Mouse (Mus musculus) forebrain, embryonic 15.5 days (tissue): ENCODE data around the gene Ppara. TPM values are rescaled to one million over a fixed set of nuclear protein-coding genes. Genes with fewer than 3 reads are reported as not detected.

ENCODE experiments used
- ATAC-seq: fragments of 200-750 bp; cut with Nextera tagmentation; replicated peaks from 2 replicates; pipeline ENCODE4 v1.8.0; 2017; ENCODE audit warnings: mild to moderate bottlenecking, moderate TSS enrichment, moderate library complexity
- H3K27ac ChIP-seq: fragments of 300-500 bp; sonication (generic); replicated peaks from 2 replicates; pipeline ENCODE4 v1.5.1; 2015; ENCODE audit warnings: mild to moderate bottlenecking, inconsistent platforms
- H3K27me3 ChIP-seq: fragments of 300-500 bp; sonication (generic); 2 replicates; pipeline ENCODE4 v1.6.1; 2015; ENCODE audit warnings: inconsistent platforms
- H3K36me3 ChIP-seq: fragments of 300-500 bp; sonication (generic); 2 replicates; pipeline ENCODE4 v1.6.1; 2015; ENCODE audit warnings: mild to moderate bottlenecking, inconsistent platforms
- H3K4me1 ChIP-seq: fragments of 300-500 bp; sonication (generic); 2 replicates; pipeline ENCODE4 v1.6.1; 2015; ENCODE audit warnings: inconsistent platforms
- H3K4me2 ChIP-seq: fragments of 300-500 bp; sonication (generic); replicated peaks from 2 replicates; pipeline ENCODE4 v1.6.1; 2015; ENCODE audit warnings: mild to moderate bottlenecking, inconsistent platforms
- H3K4me3 ChIP-seq: fragments of 300-500 bp; sonication (generic); 2 replicates; pipeline ENCODE4 v1.5.1; 2015; ENCODE audit warnings: mild to moderate bottlenecking, inconsistent platforms
- H3K9ac ChIP-seq: fragments of 300-500 bp; sonication (generic); replicated peaks from 2 replicates; pipeline ENCODE4 v1.6.1; 2015; ENCODE audit warnings: mild to moderate bottlenecking, inconsistent platforms
- H3K9me3 ChIP-seq: fragments of 300-500 bp; sonication (generic); 2 replicates; pipeline ENCODE4 v1.6.1; 2016; ENCODE audit warnings: inconsistent platforms
- WGBS: fragments of 180-500 bp; shearing (Covaris S2); methylation state at CpG from one replicate; pipeline ENCODE4 v1.1.7; 2015; ENCODE audit warnings: mixed read lengths; 5-methylcytosine and 5-hydroxymethylcytosine counted together
- polyA plus RNA-seq: library from polyadenylated mRNA; unstranded; fragments of >200 nt; fragmentation: Nextera tagmentation; extraction: Ambion mirVana; gene quantifications from 2 replicates; pipeline ENCODE4 v1.2.1, GENCODE M21; 2015

The Ppara gene
- 1.4 and 1.5 TPM in 2 replicates for polyA plus RNA-seq

DNA sequence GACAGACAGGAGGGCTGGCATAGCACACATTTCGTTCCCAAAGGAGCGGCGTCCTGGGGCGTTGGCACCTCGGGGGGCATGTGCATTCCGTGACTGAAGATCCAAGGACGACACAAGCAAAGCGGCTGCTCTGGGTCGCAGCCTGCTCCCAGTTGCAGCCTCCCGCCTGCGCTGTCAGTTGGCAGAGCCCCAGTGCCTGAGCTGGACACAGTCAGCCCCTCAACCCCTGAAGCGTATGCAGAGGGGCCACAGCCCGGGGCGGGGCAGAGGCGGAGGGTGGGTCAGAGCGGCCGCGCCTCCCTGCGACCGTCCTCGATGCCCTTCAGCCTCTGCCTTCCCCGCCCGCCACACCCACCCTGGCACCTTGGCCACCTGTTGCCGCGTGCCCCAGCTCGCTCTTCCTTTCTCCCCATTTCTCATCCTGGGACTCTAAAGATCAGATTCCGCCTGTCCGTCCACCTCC, at the start of gene Ppara:
Ppara (plus strand) TSS at position 413 of the 463 bp plus-strand sequence.
- ATAC-seq = no peak
- H3K4me1 ChIP-seq = peaks cover 18% of the 10 kb centered on the region
- 4% methylated on average over 28 of the region's 28 CpGs for WGBS
- peak within 1 kb of the TSS; percentile 26 for H3K9ac ChIP-seq
- H3K9me3 ChIP-seq = no peaks in the 10 kb centered on the region
- peak within 1 kb of the TSS; percentile 85 for H3K4me2 ChIP-seq
- H3K27me3 ChIP-seq = peaks cover 60% of the 10 kb centered on the region
- H3K4me3 ChIP-seq = peak within 1 kb of the TSS; percentile 62
- no peak within 1 kb of the TSS for H3K27ac ChIP-seq
- H3K36me3 ChIP-seq = no peaks in the 10 kb centered on the region

GRCm38 (mm10) chr15:85686641-85687395, 48.0 kb upstream of the Ppara start:
- H3K4me3 ChIP-seq = no peak overlapping the region
- H3K9ac ChIP-seq = no peak overlapping the region; the same call in 1 of the 2 replicates
- no peak overlapping the region for H3K4me2 ChIP-seq
- H3K27ac ChIP-seq = peak overlapping the region; percentile 58
- H3K9me3 ChIP-seq = no peaks in the 10 kb centered on the region
- WGBS = 57% methylated on average over 11 of the region's 11 CpGs
- peaks cover 61% of the 10 kb centered on the region for H3K4me1 ChIP-seq
- peaks cover 54% of the 10 kb centered on the region for H3K36me3 ChIP-seq
- H3K27me3 ChIP-seq = no peaks in the 10 kb centered on the region
- ATAC-seq = peak; percentile 73

GRCm38 (mm10) chr15:85687630-85688410, 47.0 kb upstream of the Ppara start:
- ATAC-seq = no peak
- 73% methylated on average over 15 of the region's 15 CpGs for WGBS
- H3K9ac ChIP-seq = no peak overlapping the region
- H3K27me3 ChIP-seq = no peaks in the 10 kb centered on the region
- no peak overlapping the region for H3K4me2 ChIP-seq
- no peak overlapping the region for H3K4me3 ChIP-seq
- H3K9me3 ChIP-seq = no peaks in the 10 kb centered on the region
- H3K4me1 ChIP-seq = peaks cover 53% of the 10 kb centered on the region
- H3K36me3 ChIP-seq = peaks cover 61% of the 10 kb centered on the region
- peak overlapping the region; percentile 42 for H3K27ac ChIP-seq

DNA sequence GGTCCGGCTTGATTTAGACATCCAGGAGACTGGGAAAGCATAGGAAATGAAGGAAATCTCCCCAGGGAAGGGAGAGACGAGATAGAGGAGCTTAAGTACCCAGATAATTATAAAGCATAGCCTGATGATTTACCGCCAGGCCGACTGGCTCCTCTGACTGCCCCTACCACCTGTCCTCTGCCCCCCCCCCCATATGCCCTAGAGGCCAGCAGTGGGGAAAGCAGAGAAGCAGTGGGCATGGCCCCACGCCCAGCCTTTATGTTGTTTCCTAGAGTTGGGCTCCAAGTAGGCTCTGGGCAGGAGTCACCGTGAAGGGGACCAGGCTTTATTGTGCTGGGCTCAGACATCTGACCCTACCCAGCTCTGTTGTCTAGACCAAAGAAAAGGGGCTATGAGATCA, 46.0 kb upstream of the Ppara start:
- 0 out of 2 replicates have a peak overlapping the region, but pooled peaks have one; percentile 12 for H3K27ac ChIP-seq
- H3K9ac ChIP-seq = no peak overlapping the region
- no peaks in the 10 kb centered on the region for H3K27me3 ChIP-seq
- H3K9me3 ChIP-seq = no peaks in the 10 kb centered on the region
- H3K4me2 ChIP-seq = no peak overlapping the region
- H3K36me3 ChIP-seq = peaks cover 63% of the 10 kb centered on the region
- ATAC-seq = no peak
- H3K4me3 ChIP-seq = no peak overlapping the region
- 62% methylated on average over 6 of the region's 6 CpGs for WGBS
- H3K4me1 ChIP-seq = peaks cover 45% of the 10 kb centered on the region

GRCm38 (mm10) chr15:85689523-85689922, 45.3 kb upstream of the Ppara start:
- WGBS = 89% methylated on average over 6 of the region's 6 CpGs
- peaks cover 63% of the 10 kb centered on the region for H3K36me3 ChIP-seq
- H3K27me3 ChIP-seq = no peaks in the 10 kb centered on the region

GRCm38 (mm10) chr15:85690058-85690457, 44.7 kb upstream of the Ppara start:
- H3K4me2 ChIP-seq = no peak overlapping the region
- H3K9me3 ChIP-seq = no peaks in the 10 kb centered on the region
- ATAC-seq = no peak
- peaks cover 63% of the 10 kb centered on the region for H3K36me3 ChIP-seq
- no peaks in the 10 kb centered on the region for H3K27me3 ChIP-seq
- no peak overlapping the region for H3K4me3 ChIP-seq
- H3K27ac ChIP-seq = 0 out of 2 replicates have a peak overlapping the region, but pooled peaks have one; percentile 29
- no peak overlapping the region for H3K9ac ChIP-seq
- 75% methylated on average over 6 of the region's 6 CpGs for WGBS
- H3K4me1 ChIP-seq = peaks cover 41% of the 10 kb centered on the region

More at GRCm38 (mm10) chr15:85689523-85689922, 45.3 kb upstream of the Ppara start:
- ATAC-seq = no peak
- Histone ChIP-seq H3K4me2 (no peak overlapping the region), H3K4me1 (peaks cover 45% of the 10 kb centered on the region), H3K27ac (no peak overlapping the region), H3K9ac (no peak overlapping the region), H3K9me3 (no peaks in the 10 kb centered on the region), H3K4me3 (no peak overlapping the region)

- ATAC-seq = no peak
- H3K27ac ChIP-seq = no peak overlapping the region
- H3K4me3 ChIP-seq = no peak overlapping the region
- WGBS = 90% methylated on average over 5 of the region's 5 CpGs
- no peak overlapping the region for H3K4me2 ChIP-seq
- no peaks in the 10 kb centered on the region for H3K27me3 ChIP-seq
- peaks cover 66% of the 10 kb centered on the region for H3K36me3 ChIP-seq
- H3K9me3 ChIP-seq = no peaks in the 10 kb centered on the region
- peaks cover 34% of the 10 kb centered on the region for H3K4me1 ChIP-seq
- no peak overlapping the region for H3K9ac ChIP-seq
Measured at GRCm38 (mm10) chr15:85690875-85691274, 43.9 kb upstream of the Ppara start.

GRCm38 (mm10) chr15:85693115-85693514, 41.7 kb upstream of the Ppara start:
- Histone ChIP-seq H3K4me1 (peaks cover 11% of the 10 kb centered on the region), H3K27ac (no peak overlapping the region), H3K9me3 (no peaks in the 10 kb centered on the region), H3K9ac (no peak overlapping the region), H3K4me2 (no peak overlapping the region), H3K27me3 (no peaks in the 10 kb centered on the region), H3K36me3 (peaks cover 76% of the 10 kb centered on the region), H3K4me3 (no peak overlapping the region)
- no peak for ATAC-seq
- 94% methylated on average over 3 of the region's 3 CpGs for WGBS

- Histone ChIP-seq H3K9me3 (no peaks in the 10 kb centered on the region), H3K27ac (no peak overlapping the region), H3K4me2 (no peak overlapping the region), H3K36me3 (peaks cover 82% of the 10 kb centered on the region), H3K27me3 (no peaks in the 10 kb centered on the region), H3K9ac (no peak overlapping the region), H3K4me1 (peaks cover 7% of the 10 kb centered on the region), H3K4me3 (no peak overlapping the region)
- no peak for ATAC-seq
- WGBS = 80% methylated on average over 2 of the region's 2 CpGs
Measured at GRCm38 (mm10) chr15:85693819-85694218, 41.0 kb upstream of the Ppara start.

DNA sequence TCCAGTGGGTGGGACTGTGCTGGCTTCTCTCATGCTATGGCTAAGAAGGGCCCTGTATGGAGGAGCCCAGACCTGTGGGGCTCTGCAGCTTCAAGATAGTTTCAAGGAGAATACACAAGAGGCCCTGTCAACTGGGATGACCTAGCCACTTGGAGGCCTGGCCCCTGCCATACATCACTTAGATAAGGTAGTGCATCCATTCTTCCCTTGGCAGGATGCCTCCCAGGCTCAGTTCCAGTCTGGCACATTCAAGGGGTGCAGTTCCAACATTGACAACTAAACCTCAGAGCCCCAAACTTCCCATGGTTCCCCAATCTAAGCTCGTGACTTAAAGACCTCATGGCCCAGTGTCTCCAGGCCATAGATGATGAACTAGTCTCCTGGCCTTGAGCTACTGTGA, 40.4 kb upstream of the Ppara start:
- H3K9me3 ChIP-seq = no peaks in the 10 kb centered on the region
- H3K27me3 ChIP-seq = no peaks in the 10 kb centered on the region
- no peak overlapping the region for H3K27ac ChIP-seq
- no peak overlapping the region for H3K4me2 ChIP-seq
- H3K4me1 ChIP-seq = peaks cover 10% of the 10 kb centered on the region
- H3K4me3 ChIP-seq = no peak overlapping the region
- WGBS = 87% methylated on average over 1 of the region's 1 CpGs
- H3K36me3 ChIP-seq = peaks cover 85% of the 10 kb centered on the region
- no peak overlapping the region for H3K9ac ChIP-seq
- ATAC-seq = no peak

DNA sequence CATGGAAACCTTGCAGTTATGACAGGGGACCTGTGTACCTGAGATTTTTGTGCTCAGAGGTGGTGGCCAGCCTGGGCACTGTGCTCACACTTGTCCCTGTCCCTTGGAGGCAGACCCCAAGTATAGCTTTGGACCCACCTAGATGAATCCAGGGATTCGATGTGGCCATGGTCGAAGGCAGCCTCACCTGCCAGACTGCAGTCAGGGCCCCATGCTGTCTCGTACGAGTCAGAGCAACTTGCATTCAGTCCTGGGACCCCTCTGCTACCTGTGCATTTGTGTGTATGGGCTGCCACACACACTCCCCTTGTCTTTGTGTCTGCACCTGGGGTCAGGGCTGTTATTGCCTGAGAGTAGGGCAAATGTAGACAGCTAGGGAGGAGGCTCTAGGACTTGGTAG, 39.5 kb upstream of the Ppara start:
- Histone ChIP-seq H3K4me2 (no peak overlapping the region), H3K27me3 (no peaks in the 10 kb centered on the region), H3K36me3 (peaks cover 87% of the 10 kb centered on the region), H3K9ac (no peak overlapping the region), H3K4me1 (peaks cover 17% of the 10 kb centered on the region), H3K27ac (no peak overlapping the region), H3K4me3 (no peak overlapping the region), H3K9me3 (no peaks in the 10 kb centered on the region)
- 93% methylated on average over 4 of the region's 4 CpGs for WGBS
- ATAC-seq = no peak

GRCm38 (mm10) chr15:85698345-85699034, 36.3 kb upstream of the Ppara start:
- H3K4me1 ChIP-seq = peaks cover 47% of the 10 kb centered on the region
- H3K9me3 ChIP-seq = no peaks in the 10 kb centered on the region
- no peak overlapping the region for H3K27ac ChIP-seq
- H3K4me3 ChIP-seq = no peak overlapping the region
- no peak overlapping the region for H3K9ac ChIP-seq
- peaks cover 94% of the 10 kb centered on the region for H3K36me3 ChIP-seq
- H3K4me2 ChIP-seq = no peak overlapping the region
- H3K27me3 ChIP-seq = no peaks in the 10 kb centered on the region
- no peak for ATAC-seq
- WGBS = 88% methylated on average over 14 of the region's 14 CpGs
